Comparison of ENCODE assay signal across 8 mouse cellular contexts in genomic region chr4:155838187-155839153, GRCm38 (mm10). TPM values are rescaled to one million over a fixed set of nuclear protein-coding genes. Genes with fewer than 3 reads are reported as not detected.
DNase-seq lines count a peak whose midpoint lies in the region; ATAC-seq lines count a peak whose summit lies in the region.

No protein-coding gene starts in this region.

- DNase-seq in forebrain, embryonic 10.5 days (ENCODE audit: extremely low spot score, low spot score), result no peak
- DNase-seq in 3T3-L1 (ENCODE audit: low read depth, low spot score), result peak; percentile 58
- peak; percentile 48 for DNase-seq in heart, adult 8-10 months (ENCODE audit: low spot score)
- DNase-seq in right cerebral cortex, postnatal 4 days, result no peak

- no peak for ATAC-seq in forebrain, embryonic 16.5 days
- no peak for ATAC-seq in limb, embryonic 12.5 days (ENCODE audit: insufficient number of reproducible peaks, insufficient read depth, low FRiP score, low TSS enrichment, low read depth)
- no peak for ATAC-seq in frontal cortex, adult (ENCODE audit: low TSS enrichment)
- no peak for ATAC-seq in forebrain, embryonic 12.5 days (ENCODE audit: low FRiP score)

- H3K36me3 ChIP-seq in forebrain, embryonic 10.5 days (replicated peaks), result peaks cover 27% of the 10 kb centered on the region
- H3K36me3 ChIP-seq in forebrain, embryonic 16.5 days (ENCODE audit: control insufficient read depth, insufficient read depth), result no peaks in the 10 kb centered on the region
- H3K36me3 ChIP-seq in limb, embryonic 12.5 days, result peaks cover 18% of the 10 kb centered on the region
- peaks cover 2% of the 10 kb centered on the region; the same call in 1 of the 2 replicates for H3K36me3 ChIP-seq in forebrain, embryonic 12.5 days (replicated peaks)

- 61% methylated on average over 8 of the region's 8 CpGs for WGBS in forebrain, embryonic 10.5 days
- 62% methylated on average over 8 of the region's 8 CpGs for WGBS in forebrain, embryonic 16.5 days
- WGBS in limb, embryonic 12.5 days, result 51% methylated on average over 8 of the region's 8 CpGs
- 61% methylated on average over 8 of the region's 8 CpGs for WGBS in forebrain, embryonic 12.5 days

- H3K9ac ChIP-seq in forebrain, embryonic 16.5 days (replicated peaks; ENCODE audit: low read depth, low read length), result no peak overlapping the region
- no peak overlapping the region for H3K9ac ChIP-seq in limb, embryonic 12.5 days (replicated peaks)
- H3K9ac ChIP-seq in forebrain, embryonic 12.5 days, result no peak overlapping the region

- H3K4me2 ChIP-seq in forebrain, embryonic 16.5 days (ENCODE audit: low read length), result no peak overlapping the region
- peak overlapping the region; percentile 98; the same call in 1 of the 2 replicates for H3K4me2 ChIP-seq in limb, embryonic 12.5 days
- H3K4me2 ChIP-seq in forebrain, embryonic 12.5 days, result no peak overlapping the region

- peak overlapping the region; percentile 85; the same call in 1 of the 2 replicates for H3K27ac ChIP-seq in forebrain, embryonic 10.5 days
- H3K27ac ChIP-seq in forebrain, embryonic 16.5 days (ENCODE audit: low read length), result no peak overlapping the region
- H3K27ac ChIP-seq in limb, embryonic 12.5 days, result peak overlapping the region; percentile 63
- H3K27ac ChIP-seq in forebrain, embryonic 12.5 days, result no peak overlapping the region

- no peak overlapping the region; the same call in 1 of the 2 replicates for H3K4me3 ChIP-seq in forebrain, embryonic 10.5 days
- no peak overlapping the region for H3K4me3 ChIP-seq in forebrain, embryonic 16.5 days (replicated peaks; ENCODE audit: low read length)
- no peak overlapping the region for H3K4me3 ChIP-seq in limb, embryonic 12.5 days (replicated peaks)
- no peak overlapping the region for H3K4me3 ChIP-seq in forebrain, embryonic 12.5 days (replicated peaks)

- H3K27me3 ChIP-seq in forebrain, embryonic 10.5 days (ENCODE audit: poor library complexity, severe bottlenecking), result peaks cover 30% of the 10 kb centered on the region
- H3K27me3 ChIP-seq in forebrain, embryonic 16.5 days (replicated peaks; ENCODE audit: control insufficient read depth, insufficient read depth, low read length), result no peaks in the 10 kb centered on the region; the same call in 1 of the 2 replicates
- H3K27me3 ChIP-seq in limb, embryonic 12.5 days, result peaks cover 8% of the 10 kb centered on the region; the same call in 1 of the 2 replicates
- peaks cover 24% of the 10 kb centered on the region for H3K27me3 ChIP-seq in forebrain, embryonic 12.5 days

- H3K4me1 ChIP-seq in forebrain, embryonic 10.5 days, result peaks cover 50% of the 10 kb centered on the region
- peaks cover 18% of the 10 kb centered on the region for H3K4me1 ChIP-seq in forebrain, embryonic 16.5 days (replicated peaks; ENCODE audit: control insufficient read depth, insufficient read depth, low read length)
- H3K4me1 ChIP-seq in limb, embryonic 12.5 days (replicated peaks), result peaks cover 37% of the 10 kb centered on the region
- H3K4me1 ChIP-seq in forebrain, embryonic 12.5 days, result peaks cover 36% of the 10 kb centered on the region

- no peaks in the 10 kb centered on the region; the same call in 1 of the 2 replicates for H3K9me3 ChIP-seq in forebrain, embryonic 10.5 days
- H3K9me3 ChIP-seq in forebrain, embryonic 16.5 days (ENCODE audit: control insufficient read depth, low read length), result no peaks in the 10 kb centered on the region
- no peaks in the 10 kb centered on the region for H3K9me3 ChIP-seq in limb, embryonic 12.5 days
- no peaks in the 10 kb centered on the region for H3K9me3 ChIP-seq in forebrain, embryonic 12.5 days

RNA-seq across cellular contexts. Expression of gene Mxra8, which starts 1.0 kb away (rescaled TPM):
- polyA plus RNA-seq in forebrain, embryonic 10.5 days (2016; fragmentation: Nextera tagmentation; extraction: Ambion mirVana), result 37.6 and 39.4 TPM in 2 replicates
- polyA plus RNA-seq in forebrain, embryonic 16.5 days (2015; fragmentation: Nextera tagmentation; extraction: Ambion mirVana), result 16.9 and 19.8 TPM in 2 replicates
- total RNA-seq in heart, adult 8-10 months (2022), result 10 to 100 TPM; 19.7 to 30.4 (median 24.4) TPM
- polyA plus RNA-seq in limb, embryonic 12.5 days (2016; fragmentation: Nextera tagmentation; extraction: Ambion mirVana), result 44.9 and 62.1 TPM in 2 replicates
- polyA plus RNA-seq in forebrain, embryonic 12.5 days (2016; fragmentation: Nextera tagmentation; extraction: Ambion mirVana), result 22.9 and 24.3 TPM in 2 replicates

RNA-seq across cellular contexts. Expression of gene Aurkaip1, which starts 7.4 kb away (rescaled TPM):
- polyA plus RNA-seq in forebrain, embryonic 10.5 days (2016; fragmentation: Nextera tagmentation; extraction: Ambion mirVana), result 165 and 172 TPM in 2 replicates
- polyA plus RNA-seq in forebrain, embryonic 16.5 days (2015; fragmentation: Nextera tagmentation; extraction: Ambion mirVana), result 111 and 121 TPM in 2 replicates
- 100 to 1,000 TPM; 112 to 128 (median 117) TPM for total RNA-seq in heart, adult 8-10 months (2022)
- 146 and 151 TPM in 2 replicates for polyA plus RNA-seq in limb, embryonic 12.5 days (2016; fragmentation: Nextera tagmentation; extraction: Ambion mirVana)
- polyA plus RNA-seq in forebrain, embryonic 12.5 days (2016; fragmentation: Nextera tagmentation; extraction: Ambion mirVana), result 131 and 132 TPM in 2 replicates

RNA-seq across cellular contexts. Expression of gene Dvl1, which starts 8.7 kb away (rescaled TPM):
- polyA plus RNA-seq in forebrain, embryonic 10.5 days (2016; fragmentation: Nextera tagmentation; extraction: Ambion mirVana), result 4.6 and 5.3 TPM in 2 replicates
- 7.0 and 10.0 TPM in 2 replicates for polyA plus RNA-seq in forebrain, embryonic 16.5 days (2015; fragmentation: Nextera tagmentation; extraction: Ambion mirVana)
- total RNA-seq in heart, adult 8-10 months (2022), result 10 to 100 TPM; 41.3 to 50.7 (median 49.8) TPM
- 5.5 and 14.7 TPM in 2 replicates for polyA plus RNA-seq in limb, embryonic 12.5 days (2016; fragmentation: Nextera tagmentation; extraction: Ambion mirVana)
- polyA plus RNA-seq in forebrain, embryonic 12.5 days (2016; fragmentation: Nextera tagmentation; extraction: Ambion mirVana), result 6.1 and 9.2 TPM in 2 replicates

RNA-seq across cellular contexts. Expression of gene Tas1r3, which starts 24.7 kb away (rescaled TPM):
- 0.12 and 0.33 TPM in 2 replicates for polyA plus RNA-seq in forebrain, embryonic 10.5 days (2016; fragmentation: Nextera tagmentation; extraction: Ambion mirVana)
- polyA plus RNA-seq in forebrain, embryonic 16.5 days (2015; fragmentation: Nextera tagmentation; extraction: Ambion mirVana), result 0.72 and 0.84 TPM in 2 replicates
- total RNA-seq in heart, adult 8-10 months (2022), result under 1 TPM; 0.17 to 0.19 (median 0.19) TPM
- polyA plus RNA-seq in limb, embryonic 12.5 days (2016; fragmentation: Nextera tagmentation; extraction: Ambion mirVana), result 0.39 and 0.74 TPM in 2 replicates
- 0.51 and 0.61 TPM in 2 replicates for polyA plus RNA-seq in forebrain, embryonic 12.5 days (2016; fragmentation: Nextera tagmentation; extraction: Ambion mirVana)

RNA-seq across cellular contexts. Expression of gene Ccnl2, which starts 26.2 kb away (rescaled TPM):
- 166 and 168 TPM in 2 replicates for polyA plus RNA-seq in forebrain, embryonic 10.5 days (2016; fragmentation: Nextera tagmentation; extraction: Ambion mirVana)
- polyA plus RNA-seq in forebrain, embryonic 16.5 days (2015; fragmentation: Nextera tagmentation; extraction: Ambion mirVana), result 176 and 188 TPM in 2 replicates
- 10 to 100 TPM; 20.3 to 30.7 (median 26.2) TPM for total RNA-seq in heart, adult 8-10 months (2022)
- 241 and 256 TPM in 2 replicates for polyA plus RNA-seq in limb, embryonic 12.5 days (2016; fragmentation: Nextera tagmentation; extraction: Ambion mirVana)
- polyA plus RNA-seq in forebrain, embryonic 12.5 days (2016; fragmentation: Nextera tagmentation; extraction: Ambion mirVana), result 195 and 202 TPM in 2 replicates

Comparison
In these comparisons a context has a peak if more than half of its experiments do, and no peak if none do; other contexts are left out.
1. H3K27ac ChIP-seq: peak in forebrain, embryonic 10.5 days (single experiment) and limb, embryonic 12.5 days (single experiment); none in forebrain, embryonic 16.5 days (single experiment) and forebrain, embryonic 12.5 days (single experiment).
2. DNase-seq: peak in 3T3-L1 (single experiment) and heart, adult 8-10 months (single experiment); none in forebrain, embryonic 10.5 days (single experiment) and right cerebral cortex, postnatal 4 days (single experiment).